Mouse (Mus musculus) embryonic facial prominence, embryonic 10.5 days (tissue): Measurements from ENCODE around the gene Slain1. TPM values are rescaled to one million over a fixed set of nuclear protein-coding genes. Genes with fewer than 3 reads are reported as not detected.

ENCODE experiments used
- DNase-seq: peaks from one replicate; pipeline ENCODE4 v3.0.0-alpha.2; 2017; ENCODE audit warnings: low spot score
- H3K27ac ChIP-seq: fragments of 300-500 bp; sonication (generic); replicated peaks from 2 replicates; pipeline ENCODE4 v1.5.1; 2016; ENCODE audit warnings: mild to moderate bottlenecking
- H3K27me3 ChIP-seq: fragments of 300-500 bp; sonication (generic); replicated peaks from 2 replicates; pipeline ENCODE4 v1.6.1; 2016; ENCODE audit warnings: low read depth, mild to moderate bottlenecking; ENCODE audit not compliant: poor library complexity, severe bottlenecking
- H3K36me3 ChIP-seq: fragments of 300-500 bp; sonication (generic); replicated peaks from 2 replicates; pipeline ENCODE4 v1.6.1; 2016; ENCODE audit warnings: mild to moderate bottlenecking, moderate library complexity
- H3K4me1 ChIP-seq: fragments of 300-500 bp; sonication (generic); 2 replicates; pipeline ENCODE4 v1.6.1; 2016
- H3K4me3 ChIP-seq: fragments of 300-500 bp; sonication (generic); 2 replicates; pipeline ENCODE4 v1.5.1; 2016; ENCODE audit warnings: mild to moderate bottlenecking, moderate library complexity
- H3K9me3 ChIP-seq: fragments of 300-500 bp; sonication (generic); 2 replicates; pipeline ENCODE4 v1.6.1; 2016; ENCODE audit warnings: mild to moderate bottlenecking
- WGBS: fragments of 180-500 bp; shearing (Covaris S2); methylation state at CpG from one replicate; pipeline ENCODE4 v1.1.7; 2016; 5-methylcytosine and 5-hydroxymethylcytosine counted together
- polyA plus RNA-seq: library from polyadenylated mRNA; unstranded; fragments of >200 nt; fragmentation: Nextera tagmentation; extraction: Ambion mirVana; gene quantifications from 2 replicates; pipeline ENCODE4 v1.2.1, GENCODE M21; 2016

Slain1 gene
- polyA plus RNA-seq, 1 experiment from 2014 or later = 3.9 TPM

DNA sequence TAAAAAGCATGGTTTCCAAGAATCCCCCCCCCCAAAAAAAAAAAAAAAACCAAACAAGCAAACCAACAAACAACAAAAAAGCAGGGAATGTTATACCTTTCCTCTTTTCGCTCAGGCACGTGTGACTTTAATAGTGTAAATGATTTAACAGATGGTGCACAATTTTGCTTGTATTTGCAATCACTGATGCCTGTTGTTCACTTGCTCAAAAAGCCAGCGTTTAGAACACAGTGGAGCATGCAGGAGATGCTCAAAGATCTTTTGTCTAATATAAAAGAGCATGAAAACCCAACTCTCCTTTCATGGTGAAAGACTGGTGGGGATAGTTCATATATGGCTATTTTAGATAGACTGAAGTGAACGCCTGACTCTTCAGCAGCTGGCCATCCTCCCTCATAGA is 726 bp upstream of the Slain1 start:
- H3K9me3 ChIP-seq = no peaks in the 10 kb centered on the region
- peak overlapping the region; percentile 88; the same call in 1 of the 2 replicates for H3K4me3 ChIP-seq
- peaks cover 41% of the 10 kb centered on the region for H3K27me3 ChIP-seq
- no peaks in the 10 kb centered on the region for H3K36me3 ChIP-seq
- H3K27ac ChIP-seq = no peak overlapping the region; the same call in 1 of the 2 replicates
- H3K4me1 ChIP-seq = peaks cover 26% of the 10 kb centered on the region
- 55% methylated on average over 4 of the region's 4 CpGs for WGBS
- DNase-seq = no peak

DNA sequence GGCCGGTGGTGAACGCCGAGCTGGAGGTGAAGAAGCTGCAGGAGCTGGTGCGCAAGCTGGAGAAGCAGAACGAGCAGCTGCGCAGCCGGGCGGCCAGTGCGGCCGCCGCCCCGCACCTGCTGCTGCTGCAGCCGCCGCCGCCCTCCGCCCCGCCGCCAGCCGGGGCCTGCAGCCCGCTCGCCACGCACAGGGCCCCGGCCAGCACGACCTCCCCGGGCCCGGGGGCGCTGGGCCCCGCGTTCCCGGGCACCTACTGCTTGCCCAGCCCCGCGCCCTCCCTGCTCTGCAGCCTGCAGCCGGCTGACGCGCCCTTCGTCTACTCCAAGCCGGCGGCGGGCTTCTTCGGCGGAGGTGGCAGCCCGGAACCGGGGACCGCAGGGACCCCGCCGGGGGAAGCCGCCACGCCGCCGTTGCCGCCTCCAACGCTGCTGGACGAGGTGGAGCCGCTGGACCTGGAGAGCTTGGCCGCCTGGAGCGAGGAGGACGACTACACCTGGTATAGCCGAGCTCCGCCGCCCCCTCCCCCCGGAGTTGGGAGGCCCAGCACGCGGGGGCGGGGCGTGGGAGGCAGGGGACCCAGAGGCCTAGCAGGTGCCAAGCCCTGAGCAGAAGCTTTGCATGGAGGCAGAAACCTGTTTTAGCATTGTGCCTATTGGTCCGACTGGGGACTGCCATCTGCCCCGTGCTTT is 529 bp downstream of the Slain1 start:
- H3K4me3 ChIP-seq = peak overlapping the region; percentile 88
- peaks cover 41% of the 10 kb centered on the region for H3K27me3 ChIP-seq
- WGBS = under 1% methylated on average over 66 of the region's 67 CpGs
- H3K4me1 ChIP-seq = peaks cover 26% of the 10 kb centered on the region
- H3K27ac ChIP-seq = peak overlapping the region; percentile 90
- H3K9me3 ChIP-seq = no peaks in the 10 kb centered on the region
- no peaks in the 10 kb centered on the region for H3K36me3 ChIP-seq
- peak; percentile 75 for DNase-seq

- H3K9me3 ChIP-seq = no peaks in the 10 kb centered on the region
- H3K36me3 ChIP-seq = no peaks in the 10 kb centered on the region
- H3K4me3 ChIP-seq = peak overlapping the region; percentile 88
- WGBS = 5% methylated on average over 11 of the region's 11 CpGs
- H3K27ac ChIP-seq = peak overlapping the region; percentile 90
- peaks cover 26% of the 10 kb centered on the region for H3K4me1 ChIP-seq
- peaks cover 41% of the 10 kb centered on the region for H3K27me3 ChIP-seq
- no peak for DNase-seq
Measured at GRCm38 (mm10) chr14:103651106-103651505, 1.1 kb downstream of the Slain1 start.

DNA sequence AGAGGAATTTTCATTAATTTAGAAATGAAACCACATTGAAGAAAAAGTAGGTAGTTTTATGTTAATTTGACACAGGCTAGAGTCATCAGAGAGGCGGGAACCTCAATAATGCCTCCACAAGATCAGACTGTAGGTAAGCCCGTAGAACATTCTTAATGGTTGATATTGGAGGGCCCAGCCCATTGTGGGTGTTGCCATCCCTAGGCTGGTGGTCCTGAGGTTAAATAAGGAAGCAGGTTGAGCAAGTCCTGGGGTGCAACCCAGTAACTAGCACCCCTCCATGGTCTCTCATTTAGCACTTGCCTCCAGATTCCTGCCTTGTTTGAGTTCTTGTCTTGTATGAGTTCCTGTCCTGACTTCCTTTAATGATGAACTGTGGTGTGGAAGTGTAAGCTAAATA is 1.5 kb downstream of the Slain1 start:
- Histone ChIP-seq H3K9me3 (no peaks in the 10 kb centered on the region), H3K4me3 (peak overlapping the region; percentile 88), H3K27me3 (peaks cover 41% of the 10 kb centered on the region), H3K36me3 (no peaks in the 10 kb centered on the region), H3K27ac (no peak overlapping the region), H3K4me1 (peaks cover 26% of the 10 kb centered on the region)
- WGBS = 64% methylated on average over 2 of the region's 2 CpGs
- no peak for DNase-seq

DNA sequence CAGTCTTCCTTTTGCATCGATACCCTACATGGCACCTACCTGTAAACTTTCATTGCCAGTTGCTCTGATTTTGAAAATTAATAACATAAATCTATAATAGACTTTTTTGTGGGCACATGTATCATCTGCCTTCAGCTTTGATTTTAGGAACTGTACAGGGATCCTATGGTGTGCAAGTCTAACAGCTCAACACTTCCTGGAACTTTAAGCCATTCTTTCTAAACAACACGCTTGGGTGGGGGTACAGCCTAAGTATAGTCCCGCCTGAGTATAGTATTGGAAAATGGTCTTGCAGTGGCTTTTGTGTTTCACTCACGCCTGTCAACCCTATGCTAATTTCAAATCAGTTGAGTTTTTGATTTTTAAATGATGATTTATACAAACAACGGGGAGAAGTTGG is 2.5 kb downstream of the Slain1 start:
- H3K4me1 ChIP-seq = peaks cover 26% of the 10 kb centered on the region
- H3K27me3 ChIP-seq = peaks cover 41% of the 10 kb centered on the region
- H3K36me3 ChIP-seq = peaks cover under 1% of the 10 kb centered on the region; the same call in 1 of the 2 replicates
- H3K4me3 ChIP-seq = no peak overlapping the region
- no peaks in the 10 kb centered on the region for H3K9me3 ChIP-seq
- 87% methylated on average over 5 of the region's 5 CpGs for WGBS
- no peak overlapping the region for H3K27ac ChIP-seq
- no peak for DNase-seq

- H3K27ac ChIP-seq = no peak overlapping the region
- H3K4me3 ChIP-seq = no peak overlapping the region
- no peaks in the 10 kb centered on the region for H3K9me3 ChIP-seq
- peaks cover 21% of the 10 kb centered on the region for H3K4me1 ChIP-seq
- WGBS = 70% methylated on average over 5 of the region's 5 CpGs
- no peak for DNase-seq
- peaks cover 39% of the 10 kb centered on the region for H3K27me3 ChIP-seq
- peaks cover 8% of the 10 kb centered on the region for H3K36me3 ChIP-seq
Measured at GRCm38 (mm10) chr14:103653800-103654199, 3.8 kb downstream of the Slain1 start.

DNA sequence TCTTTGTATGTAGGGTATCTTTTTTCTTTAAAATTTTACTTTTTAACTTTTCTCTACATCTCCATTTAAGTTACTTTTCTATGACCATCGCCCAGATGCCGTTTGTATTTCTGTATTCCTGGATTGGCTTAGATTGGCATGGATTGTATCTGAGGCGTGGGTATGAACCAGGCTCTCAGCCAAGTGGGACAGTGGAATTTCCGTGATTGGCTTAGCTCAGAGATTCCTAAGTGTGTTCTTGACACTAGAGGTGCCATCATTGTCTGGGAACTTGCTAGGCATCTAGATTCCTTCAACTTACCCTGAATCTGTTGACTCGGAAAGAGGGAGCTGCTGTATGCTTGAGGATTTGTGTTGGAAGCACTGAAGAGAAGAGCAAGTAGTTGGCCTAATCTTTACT is 5.4 kb downstream of the Slain1 start:
- H3K36me3 ChIP-seq = peaks cover 8% of the 10 kb centered on the region
- WGBS = 77% methylated on average over 5 of the region's 5 CpGs
- no peak for DNase-seq
- peaks cover 12% of the 10 kb centered on the region for H3K4me1 ChIP-seq
- no peak overlapping the region for H3K27ac ChIP-seq
- H3K4me3 ChIP-seq = no peak overlapping the region
- peaks cover 22% of the 10 kb centered on the region for H3K27me3 ChIP-seq
- H3K9me3 ChIP-seq = no peaks in the 10 kb centered on the region

GRCm38 (mm10) chr14:103657876-103658275 is 7.8 kb downstream of the Slain1 start:
- Histone ChIP-seq H3K27me3 (no peaks in the 10 kb centered on the region), H3K4me3 (no peak overlapping the region), H3K36me3 (peaks cover 8% of the 10 kb centered on the region), H3K27ac (no peak overlapping the region), H3K9me3 (no peaks in the 10 kb centered on the region), H3K4me1 (no peaks in the 10 kb centered on the region)
- no peak for DNase-seq
- WGBS = 77% methylated on average over 4 of the region's 4 CpGs

DNA sequence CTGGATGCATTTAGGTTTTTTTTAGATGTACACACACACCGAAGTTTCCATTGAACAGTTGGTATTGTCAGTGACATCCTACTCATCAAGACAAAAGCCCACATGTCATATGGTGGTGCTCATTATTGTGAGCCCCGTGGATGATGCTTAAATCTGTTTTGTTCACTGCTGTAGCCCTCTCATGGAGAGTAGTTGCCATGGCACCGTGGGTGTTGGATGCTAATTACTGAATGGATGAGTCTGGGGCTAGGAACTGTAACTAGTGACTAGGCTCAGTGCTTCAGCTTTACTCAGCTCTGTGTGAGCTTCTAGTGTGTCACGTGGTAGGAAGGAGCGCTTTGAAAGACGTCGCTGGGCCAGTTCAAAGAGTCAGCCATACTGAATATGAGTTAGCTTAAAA is 13.0 kb downstream of the Slain1 start:
- Histone ChIP-seq H3K4me3 (no peak overlapping the region), H3K27ac (no peak overlapping the region), H3K27me3 (no peaks in the 10 kb centered on the region), H3K9me3 (no peaks in the 10 kb centered on the region), H3K36me3 (peaks cover 2% of the 10 kb centered on the region; the same call in 1 of the 2 replicates), H3K4me1 (no peaks in the 10 kb centered on the region)
- WGBS = 80% methylated on average over 7 of the region's 7 CpGs
- DNase-seq = no peak

GRCm38 (mm10) chr14:103664391-103664790 is 14.4 kb downstream of the Slain1 start:
- H3K9me3 ChIP-seq = no peaks in the 10 kb centered on the region
- no peak overlapping the region for H3K27ac ChIP-seq
- H3K4me3 ChIP-seq = no peak overlapping the region
- no peak for DNase-seq
- WGBS = 82% methylated on average over 4 of the region's 4 CpGs
- peaks cover 2% of the 10 kb centered on the region; the same call in 1 of the 2 replicates for H3K36me3 ChIP-seq
- H3K27me3 ChIP-seq = no peaks in the 10 kb centered on the region
- no peaks in the 10 kb centered on the region for H3K4me1 ChIP-seq

DNA sequence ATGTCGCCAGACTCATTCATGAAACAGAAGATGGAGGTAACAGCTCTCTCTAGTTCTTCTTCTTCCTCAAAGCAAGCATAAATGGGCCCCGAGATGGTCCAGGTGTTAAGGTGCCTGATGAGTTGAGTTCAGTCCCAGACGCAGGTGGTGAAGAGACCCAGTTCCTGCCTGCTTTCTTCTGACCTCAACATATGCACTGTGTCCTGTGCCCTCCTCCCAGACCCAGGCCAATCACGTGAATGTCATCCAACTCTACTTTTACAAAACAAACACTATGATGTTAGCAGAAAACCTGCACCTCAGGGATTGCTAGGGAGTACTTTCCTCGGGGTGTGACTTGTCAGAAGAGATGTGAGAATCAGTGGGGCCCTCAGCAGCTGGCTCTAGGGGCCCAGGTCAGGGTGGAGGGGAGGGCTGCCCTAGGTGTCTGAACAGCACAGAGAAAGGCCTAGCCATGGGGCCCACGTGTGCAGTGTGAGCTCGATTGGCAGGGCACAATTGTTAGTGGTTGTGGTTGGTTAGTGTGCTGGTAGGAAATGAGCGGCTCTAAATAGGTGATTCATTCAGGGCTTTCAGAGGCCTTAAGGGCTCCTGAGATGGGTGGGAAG is 16.4 kb downstream of the Slain1 start:
- H3K36me3 ChIP-seq = peaks cover 7% of the 10 kb centered on the region
- no peak overlapping the region for H3K27ac ChIP-seq
- H3K9me3 ChIP-seq = no peaks in the 10 kb centered on the region
- H3K4me3 ChIP-seq = no peak overlapping the region
- WGBS = 76% methylated on average over 8 of the region's 8 CpGs
- no peak for DNase-seq
- no peaks in the 10 kb centered on the region for H3K27me3 ChIP-seq
- H3K4me1 ChIP-seq = no peaks in the 10 kb centered on the region

DNA sequence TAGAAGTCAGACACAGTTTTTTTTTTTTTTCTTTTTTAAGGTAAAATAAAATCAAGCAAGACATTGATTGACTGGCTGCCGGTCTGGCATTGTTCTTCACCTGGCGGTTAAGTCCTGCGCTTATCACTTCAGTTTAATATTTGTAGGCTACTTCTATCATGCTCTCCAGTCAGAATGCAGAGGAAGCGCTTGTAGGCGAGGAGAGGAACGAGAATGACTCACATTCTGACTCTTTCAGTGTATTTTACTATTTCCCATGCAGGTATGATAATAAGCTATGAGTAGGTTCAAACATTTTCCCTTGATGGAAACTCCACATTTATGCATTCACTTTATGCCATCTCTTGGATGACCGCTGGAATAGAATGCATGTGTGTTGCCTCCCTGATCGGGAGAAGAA is 17.0 kb downstream of the Slain1 start:
- Histone ChIP-seq H3K9me3 (no peaks in the 10 kb centered on the region), H3K36me3 (peaks cover 7% of the 10 kb centered on the region), H3K4me3 (no peak overlapping the region), H3K27me3 (no peaks in the 10 kb centered on the region), H3K27ac (no peak overlapping the region), H3K4me1 (no peaks in the 10 kb centered on the region)
- no peak for DNase-seq
- 93% methylated on average over 8 of the region's 8 CpGs for WGBS
